Mouse (Mus musculus) ovary, postnatal 10 days (tissue): Measurements from ENCODE around the gene Dnajc22.
A peak's percentile ranks its signal among the peaks of the same experiment; 100 is the strongest.
"Not testable (repeated sequence)": the region's sequence is repeated elsewhere in the genome, so short reads cannot be mapped to it uniquely, and the experiment has no call there.

Experiments
- DNase-seq: peaks from one replicate; pipeline ENCODE4 v3.0.0; 2022; ENCODE audit warnings: low spot score

Gene Dnajc22

GRCm38 (mm10) chr15:99092870-99093269 lies at the start of gene Dnajc22:
TSS of gene Dnajc22 (plus strand) at chr15:99093170.
- DNase-seq = no peak

GRCm38 (mm10) chr15:99044854-99045253 lies 48.1 kb upstream of the Dnajc22 start:
- no peak for DNase-seq

GRCm38 (mm10) chr15:99045734-99046133 lies 47.2 kb upstream of the Dnajc22 start:
- DNase-seq = not testable (repeated sequence)

- no peak for DNase-seq
Measured at GRCm38 (mm10) chr15:99049473-99050253, 43.3 kb upstream of the Dnajc22 start.

- DNase-seq = no peak
Measured at GRCm38 (mm10) chr15:99053373-99053772, 39.6 kb upstream of the Dnajc22 start.

- DNase-seq = no peak
Measured at GRCm38 (mm10) chr15:99055040-99055439, 37.9 kb upstream of the Dnajc22 start, which contains the start of gene Prph. TSS of gene Prph (plus strand) at chr15:99055174.

GRCm38 (mm10) chr15:99055511-99055961 lies 37.4 kb upstream of the Dnajc22 start:
- DNase-seq = no peak

GRCm38 (mm10) chr15:99056332-99056731 lies 36.6 kb upstream of the Dnajc22 start:
- no peak for DNase-seq

GRCm38 (mm10) chr15:99065557-99066165 lies 27.3 kb upstream of the Dnajc22 start:
- no peak for DNase-seq

- no peak for DNase-seq
Measured at GRCm38 (mm10) chr15:99071988-99072387, 21.0 kb upstream of the Dnajc22 start.

GRCm38 (mm10) chr15:99074019-99074599 lies 18.9 kb upstream of the Dnajc22 start, which contains the start of gene Troap:
TSS of gene Troap (plus strand) at chr15:99074575.
- no peak for DNase-seq

GRCm38 (mm10) chr15:99074600-99075333 lies 18.2 kb upstream of the Dnajc22 start:
- peak; percentile 96 for DNase-seq

- DNase-seq = not testable (repeated sequence)
Measured at GRCm38 (mm10) chr15:99076011-99076410, 17.0 kb upstream of the Dnajc22 start.

GRCm38 (mm10) chr15:99078181-99078910 lies 14.6 kb upstream of the Dnajc22 start:
- DNase-seq = no peak

- DNase-seq = no peak
Measured at GRCm38 (mm10) chr15:99079804-99080203, 13.2 kb upstream of the Dnajc22 start.

GRCm38 (mm10) chr15:99082322-99082721 lies 10.6 kb upstream of the Dnajc22 start:
- DNase-seq = no peak

- no peak for DNase-seq
Measured at GRCm38 (mm10) chr15:99082840-99083239, 10.1 kb upstream of the Dnajc22 start.

- no peak for DNase-seq
Measured at GRCm38 (mm10) chr15:99083258-99083657, 9.7 kb upstream of the Dnajc22 start.

GRCm38 (mm10) chr15:99083867-99084557 lies 9.0 kb upstream of the Dnajc22 start:
- no peak for DNase-seq

- DNase-seq = no peak
Measured at GRCm38 (mm10) chr15:99084618-99085017, 8.4 kb upstream of the Dnajc22 start.

GRCm38 (mm10) chr15:99085997-99086396 lies 7.0 kb upstream of the Dnajc22 start:
- DNase-seq = no peak
